Comparison of ENCODE assay signal across 24 mouse cellular contexts in genomic region chr6:17922180-17922579, GRCm38 (mm10).
"Had no signal": no experiment of that assay in that cellular context is flagged by ENCODE, and none has a peak within 500 bp of the region (broad histone marks: within the 10 kb centered on the region; RNA-seq: fewer than 3 reads in every experiment).

No protein-coding gene starts in this region.

- DNase-seq: gastrocnemius, adult 2 months; gastrocnemius, postnatal 10 days; gastrocnemius, postnatal 25 days; heart, adult 2 months; heart, postnatal 14 days; heart, postnatal 36 days; kidney, adult 11 months; kidney, adult 2 months; kidney, adult 9 months; kidney, postnatal 14 days; kidney, postnatal 36 days; left cerebral cortex, postnatal 4 days had no signal

- H3K4me3 ChIP-seq: gastrocnemius, adult 2 months; heart, adult 2 months; heart, embryonic 13.5 days; heart, embryonic 15.5 days; hindbrain, embryonic 13.5 days; hindbrain, embryonic 15.5 days; kidney, embryonic 15.5 days; limb, embryonic 13.5 days; limb, embryonic 15.5 days had no signal

- H3K27ac ChIP-seq: gastrocnemius, adult 2 months; heart, adult 2 months; heart, embryonic 13.5 days; heart, embryonic 15.5 days; hindbrain, embryonic 13.5 days; hindbrain, embryonic 15.5 days; hindbrain, postnatal 0 days; kidney, embryonic 15.5 days; kidney, postnatal 0 days; limb, embryonic 13.5 days; limb, embryonic 15.5 days had no signal

- H3K36me3 ChIP-seq: heart, embryonic 15.5 days; kidney, embryonic 15.5 days had no signal

- H3K4me2 ChIP-seq: heart, embryonic 11.5 days; heart, embryonic 13.5 days; heart, embryonic 15.5 days; hindbrain, embryonic 13.5 days; hindbrain, embryonic 15.5 days; kidney, embryonic 15.5 days; limb, embryonic 13.5 days; limb, embryonic 15.5 days had no signal

- ATAC-seq: forebrain, embryonic 16.5 days; hindbrain, postnatal 0 days; intestine, embryonic 16.5 days had no signal

- H3K9me3 ChIP-seq: heart, embryonic 13.5 days; heart, embryonic 15.5 days; hindbrain, embryonic 13.5 days; hindbrain, embryonic 15.5 days; kidney, embryonic 15.5 days; limb, embryonic 13.5 days; limb, embryonic 15.5 days had no signal

- H3K4me1 ChIP-seq: hindbrain, embryonic 13.5 days; hindbrain, embryonic 15.5 days; kidney, embryonic 15.5 days had no signal

- H3K9ac ChIP-seq: heart, embryonic 13.5 days; heart, embryonic 15.5 days; hindbrain, embryonic 13.5 days; hindbrain, embryonic 15.5 days; kidney, embryonic 15.5 days; limb, embryonic 13.5 days; limb, embryonic 15.5 days had no signal

- H3K27me3 ChIP-seq: heart, embryonic 13.5 days; heart, embryonic 15.5 days; hindbrain, embryonic 13.5 days; hindbrain, embryonic 15.5 days; kidney, embryonic 15.5 days; limb, embryonic 13.5 days; limb, embryonic 15.5 days had no signal
